Mouse (Mus musculus) right cerebral cortex, postnatal 14 days (tissue): ENCODE measurements around the gene Krt86.
A peak's percentile ranks its signal among the peaks of the same experiment; 100 is the strongest.

ENCODE experiments used
- DNase-seq: peaks from one replicate; pipeline ENCODE4 v3.0.0; 2022

Gene Krt86

DNA sequence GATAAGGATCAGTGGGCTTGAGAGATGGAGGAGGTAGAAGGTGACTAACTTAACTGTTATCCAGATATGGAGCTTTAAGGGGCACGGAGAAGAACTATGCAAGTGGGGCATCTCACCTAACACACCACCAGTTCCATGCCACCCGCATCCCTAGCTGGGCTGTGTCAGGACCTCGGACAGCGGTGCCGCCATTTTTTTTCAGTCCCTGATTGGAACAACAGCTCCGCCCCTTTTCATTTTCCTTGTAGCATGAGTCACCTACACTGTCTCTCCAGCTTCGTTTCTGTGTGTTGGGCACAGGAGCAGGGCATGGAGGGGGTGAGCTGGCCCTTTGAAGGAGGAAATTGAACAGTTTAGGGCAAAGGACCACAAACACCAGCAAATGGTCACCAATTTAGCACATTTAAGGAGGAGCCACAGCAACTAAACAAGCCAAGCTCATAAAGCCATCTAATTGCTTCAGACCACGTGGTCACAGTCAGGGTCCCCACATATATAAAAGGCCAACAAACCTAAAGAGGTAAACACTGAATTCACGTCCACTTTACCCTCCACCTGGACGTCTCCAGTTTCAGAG is at the start of gene Krt86:
TSS of gene Krt86 (plus strand) at position 527 of the 577 bp plus-strand sequence.
- DNase-seq = no peak

DNA sequence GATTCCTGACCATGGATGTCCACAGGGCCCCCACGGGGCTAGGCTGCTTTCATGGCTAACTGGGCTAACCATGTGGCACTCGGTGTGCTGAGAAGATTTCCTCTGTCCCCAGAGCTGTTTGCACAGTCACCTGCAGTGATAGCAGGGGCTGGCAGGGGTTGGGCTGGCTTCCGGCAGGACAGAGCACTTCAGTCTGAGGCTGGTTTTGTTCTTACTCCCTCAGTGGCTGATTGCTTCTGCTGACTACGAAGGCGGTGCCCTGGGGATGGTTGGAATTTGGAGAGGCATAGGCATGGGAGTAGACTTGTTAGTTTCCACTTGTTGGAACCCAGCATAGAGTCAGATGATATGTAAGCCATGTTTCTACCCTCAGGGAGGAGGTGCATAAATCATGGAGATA is 48.4 kb upstream of the Krt86 start:
- DNase-seq = no peak

DNA sequence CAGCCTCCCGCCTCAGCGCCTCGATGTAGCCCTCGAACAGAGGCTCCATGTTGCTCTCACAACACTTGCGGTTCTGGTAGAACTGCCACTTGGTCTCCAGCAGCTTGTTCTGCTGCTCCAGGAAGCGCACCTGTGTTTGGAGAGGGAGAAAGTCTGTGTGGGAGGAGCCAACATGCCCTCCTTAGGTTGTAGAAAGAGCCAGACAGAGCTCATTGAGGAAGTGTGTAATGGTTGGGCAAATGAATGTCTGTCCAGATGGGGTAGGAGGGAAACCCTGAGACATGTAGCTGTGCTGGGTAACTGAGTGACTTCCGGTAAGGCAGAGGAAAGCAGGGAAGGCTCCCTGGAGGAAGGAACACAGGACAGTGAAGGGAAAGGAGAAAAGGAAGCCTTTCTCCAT is 36.7 kb upstream of the Krt86 start:
- no peak for DNase-seq

DNA sequence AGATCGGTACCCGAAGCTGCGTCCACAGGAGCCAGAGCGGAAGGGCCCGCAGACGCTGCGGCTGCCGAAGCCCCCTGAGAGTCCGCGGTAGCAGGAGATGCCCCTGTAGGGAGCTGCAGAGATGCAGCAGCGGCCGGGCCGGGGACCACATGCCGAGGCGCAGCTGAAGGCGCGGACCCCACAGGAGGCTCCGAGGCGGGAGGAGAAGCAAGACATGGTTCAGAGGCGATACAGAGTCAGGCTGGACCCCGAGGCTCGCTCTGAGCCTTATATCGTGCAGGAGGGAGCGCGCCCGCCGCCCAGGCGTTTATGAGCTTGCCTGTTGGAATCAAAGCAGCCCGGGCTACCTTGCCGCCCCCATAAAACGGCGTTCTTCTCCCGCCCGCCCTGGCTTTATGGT is 34.7 kb upstream of the Krt86 start, which contains the start of gene Krt87:
TSS of gene Krt87 (minus strand) at position 250 of the 400 bp plus-strand sequence.
- DNase-seq = no peak

DNA sequence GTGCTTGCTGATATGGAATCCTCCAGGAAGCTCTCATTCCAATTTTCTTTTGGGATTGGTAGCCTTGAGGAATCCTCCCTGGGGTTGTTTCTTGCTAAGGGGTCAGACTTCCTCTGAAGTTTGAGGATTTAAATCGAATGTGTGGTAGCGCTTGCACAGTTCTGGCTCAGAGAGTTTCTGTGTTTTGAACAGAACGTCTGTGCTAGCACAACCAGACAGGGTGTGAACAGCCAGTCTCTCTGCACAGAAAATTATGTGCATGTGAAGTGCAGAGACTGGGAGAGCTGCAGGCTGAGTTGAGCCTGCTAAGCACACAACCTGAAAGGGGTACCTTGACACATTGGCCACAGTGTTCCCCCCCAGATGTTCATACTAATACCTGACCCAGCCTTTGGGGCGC is 32.4 kb upstream of the Krt86 start:
- DNase-seq = no peak

DNA sequence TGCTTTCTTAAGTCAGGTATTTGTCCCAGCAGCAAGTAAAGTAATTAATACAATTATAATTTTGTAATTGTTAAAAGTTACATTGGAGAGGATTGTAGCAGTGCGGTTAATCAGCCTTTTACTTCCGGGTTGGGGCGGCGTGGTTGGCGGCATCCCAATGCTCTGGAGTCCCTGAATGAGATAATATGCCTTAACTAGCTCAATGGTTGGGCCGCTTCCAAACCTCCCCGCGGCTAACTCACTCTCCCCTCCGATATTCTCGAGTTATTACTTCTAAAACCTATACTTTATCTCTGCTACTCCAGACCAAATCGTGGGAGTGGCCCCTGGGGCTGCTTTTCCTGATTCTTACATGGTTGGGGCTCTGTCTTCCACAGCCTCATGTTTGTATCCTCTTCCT is 26.7 kb upstream of the Krt86 start:
- DNase-seq = no peak

DNA sequence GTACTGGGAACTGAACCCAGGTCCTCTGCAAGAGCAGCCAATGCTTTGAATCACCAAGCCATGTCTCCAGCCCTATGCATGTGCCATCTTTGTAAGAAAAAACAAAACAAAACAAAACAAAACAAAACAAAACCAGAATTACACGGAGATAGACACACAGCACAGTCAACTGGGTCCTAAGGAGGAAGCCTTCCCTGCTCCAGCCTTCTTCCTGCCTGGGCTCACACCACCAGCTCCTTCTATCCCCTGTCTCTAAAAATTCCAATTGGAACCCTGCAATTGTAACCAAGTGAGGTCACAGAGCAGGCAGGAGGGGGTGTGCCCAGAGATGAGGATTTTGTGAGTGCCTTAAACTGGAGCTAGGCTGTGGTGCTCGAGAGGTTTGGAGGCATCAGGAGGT is 25.8 kb upstream of the Krt86 start, which contains the start of gene Krt88:
TSS of gene Krt88 (plus strand) at position 301 of the 400 bp plus-strand sequence.
- DNase-seq = no peak

DNA sequence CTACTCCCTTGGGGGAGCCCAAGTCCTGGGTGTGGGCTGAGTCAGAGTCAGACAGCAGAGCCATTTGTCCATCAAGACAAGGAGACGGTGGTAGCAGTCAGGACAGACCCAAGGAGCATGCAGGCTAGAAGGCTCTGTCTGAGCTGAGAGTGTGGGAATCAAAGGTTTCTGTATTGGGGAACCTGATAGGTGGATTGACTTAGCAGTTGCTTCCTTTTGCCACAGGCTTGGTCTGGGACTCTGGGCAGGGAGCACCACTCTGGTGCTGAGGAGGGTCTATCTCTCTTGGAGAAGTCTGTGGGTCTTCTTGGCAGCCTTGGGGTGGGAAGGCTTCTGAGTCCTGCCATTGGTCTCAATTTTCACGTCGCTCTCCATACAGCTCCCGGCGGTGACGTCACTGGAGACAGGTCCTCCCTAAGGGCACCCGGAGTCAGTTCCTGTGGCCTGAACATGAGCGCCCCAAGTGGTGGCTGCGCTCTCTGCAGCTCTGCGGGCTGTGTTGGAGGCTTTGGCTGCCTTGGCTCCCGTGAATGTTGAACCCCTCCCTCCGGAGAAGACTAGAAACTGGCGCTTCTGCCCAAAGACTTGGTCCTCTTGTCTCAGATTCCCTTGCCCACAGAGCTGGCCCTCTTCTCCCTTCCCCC is 20.1 kb upstream of the Krt86 start:
- peak; percentile 80 for DNase-seq

DNA sequence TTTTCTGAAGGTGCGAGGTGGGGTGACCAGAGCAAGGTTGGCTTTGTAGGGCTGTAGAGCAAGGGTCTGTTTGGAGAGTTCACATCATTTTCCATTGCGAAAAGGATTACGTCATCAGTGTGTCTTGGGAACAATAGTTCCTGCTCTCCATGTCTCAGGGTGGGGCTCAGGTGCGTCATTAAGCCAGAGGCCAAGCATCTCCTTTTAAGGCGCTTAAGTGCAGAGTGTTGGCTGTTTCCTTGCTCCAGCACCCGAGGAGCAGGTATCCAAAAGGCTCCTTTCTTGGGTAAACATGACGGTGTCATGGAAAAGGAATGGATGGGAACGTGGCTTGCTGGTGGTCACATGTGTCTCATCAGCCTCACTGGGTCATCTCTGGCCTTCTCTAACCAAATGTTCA is 18.5 kb upstream of the Krt86 start:
- DNase-seq = no peak

DNA sequence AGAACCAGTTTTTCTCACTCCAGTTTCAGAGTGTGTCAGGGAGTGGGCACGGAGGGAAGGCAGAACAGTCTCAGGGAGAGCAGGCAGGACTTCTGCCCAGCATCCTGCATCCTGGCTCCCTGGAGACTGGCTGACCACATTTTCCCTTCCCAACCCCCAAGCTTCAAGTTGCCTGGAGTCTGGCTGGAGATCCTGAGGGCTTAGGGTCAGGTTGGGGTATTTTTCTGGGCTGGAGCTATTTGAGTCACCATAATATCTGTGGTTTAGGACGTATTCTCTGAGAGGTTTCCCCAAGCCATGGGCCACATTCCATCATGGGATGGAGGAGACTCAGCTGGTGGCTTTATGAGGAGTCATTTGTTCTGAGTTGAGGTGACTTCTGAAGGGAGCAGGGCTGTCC is 18.0 kb upstream of the Krt86 start:
- DNase-seq = no peak

DNA sequence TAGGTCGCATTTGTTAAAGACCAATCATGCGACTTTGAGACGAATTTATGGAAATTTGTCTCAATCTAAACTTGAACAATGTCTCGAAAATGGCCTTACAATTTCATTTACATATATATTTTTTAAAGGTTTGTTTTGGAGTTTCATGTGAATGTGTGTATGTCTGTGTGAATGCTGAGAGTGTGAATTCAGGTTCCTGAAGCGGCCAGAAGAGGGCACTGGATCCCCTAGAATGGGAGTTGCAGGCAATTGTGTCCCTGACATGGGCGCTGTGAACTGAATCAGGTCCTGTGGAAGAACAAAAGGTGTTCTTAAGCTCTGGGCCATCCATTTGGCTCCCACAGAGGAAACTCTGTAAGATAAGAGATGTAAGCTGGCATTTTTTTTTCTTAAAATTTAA is 17.4 kb upstream of the Krt86 start:
- DNase-seq = no peak

DNA sequence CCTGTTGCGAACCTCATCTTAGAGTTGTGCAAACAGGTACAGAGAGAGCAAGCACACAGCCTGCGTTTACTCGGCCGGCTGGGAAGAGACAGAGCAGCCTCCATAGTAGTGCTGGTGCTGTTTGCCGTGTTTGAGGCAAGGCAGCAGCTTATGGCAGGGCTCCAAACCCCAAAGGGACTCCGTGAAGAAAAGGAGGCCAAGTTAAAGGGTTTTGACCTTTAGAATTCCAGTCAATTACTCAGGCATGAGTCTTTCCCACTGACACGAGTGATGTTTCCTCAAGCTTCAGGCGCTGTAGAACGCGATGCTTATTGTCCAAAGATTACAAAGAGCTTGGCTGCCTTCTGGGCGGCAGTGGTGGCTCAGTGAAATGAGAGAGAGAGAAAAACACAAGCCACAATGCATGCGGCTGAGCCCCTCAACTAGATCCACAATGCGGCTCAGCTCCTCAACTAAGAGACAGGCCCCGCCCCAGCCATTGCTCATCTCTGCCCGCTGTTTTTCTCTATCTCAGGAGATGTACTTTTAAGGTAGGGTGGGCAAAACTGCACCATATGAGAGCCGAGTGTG is 14.8 kb upstream of the Krt86 start:
- DNase-seq = no peak

DNA sequence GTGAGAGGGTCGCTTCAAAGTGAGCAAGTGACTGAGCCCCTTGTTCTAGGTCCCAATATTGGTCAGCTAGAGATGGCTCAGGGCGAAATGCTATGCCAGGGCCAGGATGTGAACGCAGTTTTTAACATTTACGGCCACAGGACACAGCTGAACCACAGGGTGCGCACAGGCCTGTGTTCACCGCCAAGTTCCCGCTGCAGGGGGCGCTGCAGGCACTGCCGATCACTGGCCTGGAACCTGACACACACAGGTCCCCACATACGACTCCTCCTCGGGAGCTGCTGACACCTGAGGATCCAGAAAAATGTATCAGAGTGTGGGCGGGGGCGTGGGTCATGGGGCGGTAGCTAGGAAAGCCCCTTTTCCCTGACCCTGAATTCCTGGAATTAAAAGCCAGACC is 14.0 kb upstream of the Krt86 start:
- DNase-seq = no peak

DNA sequence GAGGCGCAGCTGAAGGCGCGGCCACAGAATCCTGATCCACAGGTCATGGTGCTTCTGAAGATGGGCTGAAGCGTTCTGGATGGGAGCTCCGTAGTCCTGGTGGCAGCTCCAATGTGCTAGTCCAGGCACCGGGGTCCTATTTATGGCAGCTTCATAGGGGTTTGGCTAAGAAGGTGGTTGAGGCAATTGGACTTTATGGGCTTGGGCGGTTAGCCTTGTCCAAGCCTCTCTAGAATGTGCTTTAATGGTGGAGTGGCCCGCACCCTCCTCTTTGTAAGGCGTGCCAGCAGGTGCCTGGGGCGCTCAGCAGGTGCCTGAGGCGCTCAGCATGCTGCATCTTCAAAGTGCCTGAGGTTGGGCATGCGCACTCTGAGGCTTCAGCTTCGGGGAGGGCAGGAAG is 9.6 kb upstream of the Krt86 start, which contains the start of gene Krt81:
TSS of gene Krt81 (minus strand) at position 101 of the 400 bp plus-strand sequence.
- no peak for DNase-seq

DNA sequence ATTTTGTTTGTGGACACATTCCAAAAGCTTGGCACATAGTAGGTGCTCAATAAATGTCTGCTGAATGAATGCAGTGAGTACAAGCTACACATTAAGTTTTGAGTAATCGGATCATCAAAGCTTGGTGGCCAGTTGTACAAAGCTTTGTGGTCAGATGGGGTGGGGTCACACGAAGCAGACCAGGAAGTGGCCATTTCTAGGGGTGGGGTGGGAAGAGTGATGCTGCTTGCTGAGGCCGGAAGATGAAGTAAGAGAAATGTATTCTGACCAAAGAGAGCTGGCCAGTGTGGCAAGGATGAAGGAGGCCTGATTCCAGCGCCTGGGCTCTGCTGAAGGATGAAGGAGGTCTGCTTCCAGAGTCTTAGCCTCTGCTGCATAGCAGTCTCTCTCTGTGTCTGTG is 4.2 kb upstream of the Krt86 start:
- DNase-seq = no peak

DNA sequence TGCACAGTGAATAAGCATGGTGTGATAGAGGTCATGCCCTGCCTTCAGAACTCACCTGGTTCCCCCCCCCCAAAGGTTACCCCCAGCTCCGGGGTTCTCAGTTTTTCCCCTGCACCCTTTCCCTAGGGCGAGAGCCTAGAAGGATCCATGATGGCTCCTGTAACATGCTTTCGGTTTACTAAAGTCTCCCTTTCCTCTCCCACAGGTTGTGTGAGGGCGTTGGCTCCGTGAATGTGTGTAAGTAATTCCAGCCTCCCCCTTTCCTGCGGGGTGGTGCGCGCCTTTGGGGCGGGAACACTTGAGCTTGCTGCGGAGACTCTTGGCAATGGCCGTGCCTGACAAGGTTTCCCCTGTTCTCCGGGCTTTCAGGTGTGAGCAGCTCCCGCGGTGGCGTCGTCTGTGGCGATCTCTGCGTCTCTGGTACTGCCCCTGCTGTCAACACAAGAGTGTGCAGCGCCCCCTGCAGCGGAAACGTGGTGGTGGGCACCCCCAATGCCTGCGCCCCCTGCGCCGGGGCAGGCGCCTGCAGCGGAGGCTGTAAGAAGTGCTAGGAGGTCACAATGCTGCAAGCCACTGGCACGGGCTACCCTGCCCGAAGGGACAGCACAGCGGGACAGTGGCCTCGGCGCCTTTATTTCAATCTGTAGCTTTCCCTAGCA is 5.9 kb downstream of the Krt86 start:
- peak; percentile 72 for DNase-seq

DNA sequence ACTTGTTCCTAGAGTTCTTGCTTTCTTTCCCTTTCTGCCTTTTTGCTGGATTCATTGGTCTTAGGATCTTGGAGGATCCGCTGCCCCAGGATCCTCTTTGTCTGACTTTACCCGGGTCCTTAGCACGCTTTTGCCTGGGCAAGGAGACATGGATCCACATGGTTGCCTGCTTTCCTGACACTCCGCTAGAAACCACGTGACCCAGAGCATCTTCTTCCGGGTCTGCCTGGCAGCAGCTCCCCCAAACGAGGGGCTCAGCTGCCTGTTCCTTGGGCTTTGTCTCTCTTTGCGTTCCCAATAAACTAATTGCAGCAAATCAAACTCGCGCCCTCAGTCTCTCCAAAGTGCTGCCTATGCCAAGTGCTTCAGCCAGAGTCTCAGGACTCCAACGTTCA is 6.4 kb downstream of the Krt86 start:
- no peak for DNase-seq

DNA sequence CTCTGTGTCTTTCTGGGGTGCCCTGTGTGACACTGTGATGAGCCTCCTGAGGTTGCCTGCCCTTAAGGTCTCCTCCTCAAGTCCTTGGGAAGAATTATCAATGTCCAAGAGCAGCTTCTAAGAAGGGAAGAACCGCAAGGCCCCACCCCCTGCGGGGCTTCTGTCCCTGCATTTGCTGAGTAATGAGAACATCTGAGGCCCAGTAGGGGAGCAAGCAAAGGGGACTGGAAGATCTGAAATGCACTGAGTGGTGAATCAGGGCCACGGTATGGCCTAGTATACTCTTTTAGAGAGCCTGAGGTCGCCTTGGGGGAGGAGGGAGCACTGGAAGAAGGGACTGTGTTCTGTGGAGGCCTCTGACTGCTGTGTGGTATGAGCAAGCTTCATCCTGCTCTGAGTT is 8.8 kb downstream of the Krt86 start:
- DNase-seq = no peak

DNA sequence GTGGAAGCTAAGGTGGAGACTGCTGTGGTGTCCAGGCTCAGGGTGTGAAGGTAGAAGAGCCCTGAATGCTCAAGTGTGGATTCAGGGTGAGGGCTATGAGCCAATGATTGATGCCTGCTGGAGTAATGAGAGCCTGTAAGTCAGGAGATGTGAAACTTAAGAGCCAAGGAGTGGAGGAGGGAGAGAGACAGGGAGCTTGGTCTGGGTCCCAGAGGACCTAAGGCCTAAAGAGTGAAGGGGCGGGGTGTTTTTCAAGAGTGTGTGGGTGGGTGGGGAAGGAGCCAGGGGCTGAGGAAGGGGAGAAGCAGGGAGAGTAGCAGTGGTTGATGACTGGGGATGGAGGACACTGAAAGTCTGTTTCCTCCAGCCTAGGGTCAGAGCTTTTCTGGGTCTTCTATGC is 10.4 kb downstream of the Krt86 start:
- DNase-seq = no peak

DNA sequence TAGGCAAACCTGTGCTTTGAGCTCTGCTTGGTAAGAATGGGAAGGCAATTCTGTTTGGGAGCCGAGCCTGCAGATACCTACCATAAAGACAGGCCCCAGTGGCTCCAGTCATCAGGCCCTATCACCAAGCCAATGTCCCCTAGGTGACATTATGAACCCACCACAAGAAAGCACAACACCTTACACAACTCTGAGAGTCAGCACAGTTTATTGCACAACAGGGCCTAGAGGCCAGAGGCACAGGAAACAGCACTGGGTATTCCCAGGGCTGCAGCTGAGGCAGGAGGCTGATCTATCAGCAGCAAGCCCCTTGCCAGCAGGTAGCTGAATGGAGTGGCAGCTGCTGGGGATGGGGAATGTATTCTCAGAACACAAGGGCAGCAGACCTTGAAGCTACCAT is 11.7 kb downstream of the Krt86 start:
- DNase-seq = no peak

DNA sequence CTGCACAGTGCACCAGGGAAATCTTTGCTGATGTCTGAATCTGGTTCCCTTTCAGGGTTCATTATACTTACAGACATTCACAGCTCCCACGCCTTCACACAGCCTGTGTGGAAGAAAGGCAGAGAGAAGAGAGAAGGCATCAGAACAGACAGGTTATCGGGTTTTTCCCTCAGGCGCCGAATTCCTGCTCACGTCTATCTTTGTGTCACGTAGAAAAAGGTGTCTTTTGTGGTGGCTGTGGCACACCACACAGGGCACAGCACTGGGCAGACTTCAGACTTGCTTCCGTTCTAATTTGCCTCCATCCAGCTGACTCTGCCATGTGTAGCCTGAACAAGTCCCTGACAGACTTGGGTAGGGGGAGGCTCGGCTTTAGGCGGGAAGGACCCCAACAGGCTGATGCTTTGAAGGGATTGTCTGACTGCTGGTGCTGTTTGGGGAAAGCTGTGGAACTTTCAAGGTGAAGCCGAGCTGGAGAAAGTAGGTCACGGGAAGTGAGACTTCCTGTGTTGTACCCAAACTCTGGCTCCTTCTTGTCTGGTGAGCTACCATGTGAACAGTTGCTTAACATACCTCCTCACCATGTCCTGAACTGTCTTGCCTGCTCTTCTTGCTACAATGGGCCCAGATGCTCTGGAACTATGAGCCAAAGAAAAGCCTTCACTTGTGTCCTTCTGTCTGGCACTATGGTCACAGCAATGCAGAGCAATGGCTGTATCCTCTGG is 12.8 kb downstream of the Krt86 start:
- DNase-seq = no peak

DNA sequence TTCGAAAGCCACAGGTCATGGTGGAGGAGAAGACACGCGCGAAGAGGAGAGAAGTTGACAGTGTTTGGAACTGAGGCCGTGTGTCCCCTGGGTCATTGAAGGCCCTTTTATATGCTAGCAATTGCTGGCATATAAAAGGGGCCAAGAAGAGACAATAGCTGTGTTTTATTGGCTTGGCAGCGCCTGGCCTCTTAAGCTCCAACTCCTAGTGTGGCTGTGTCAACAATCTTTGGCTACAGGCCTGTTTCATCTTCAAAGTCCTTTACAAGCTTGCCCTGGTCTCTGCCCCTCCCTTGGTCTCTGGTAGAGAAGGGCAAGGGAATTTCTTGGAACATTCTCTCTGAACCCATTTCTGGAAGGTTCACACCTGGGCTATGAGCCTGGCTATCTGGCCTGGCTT is 18.2 kb downstream of the Krt86 start, which contains the start of gene Krt83:
TSS of gene Krt83 (minus strand) at position 82 of the 400 bp plus-strand sequence.
- DNase-seq = no peak

DNA sequence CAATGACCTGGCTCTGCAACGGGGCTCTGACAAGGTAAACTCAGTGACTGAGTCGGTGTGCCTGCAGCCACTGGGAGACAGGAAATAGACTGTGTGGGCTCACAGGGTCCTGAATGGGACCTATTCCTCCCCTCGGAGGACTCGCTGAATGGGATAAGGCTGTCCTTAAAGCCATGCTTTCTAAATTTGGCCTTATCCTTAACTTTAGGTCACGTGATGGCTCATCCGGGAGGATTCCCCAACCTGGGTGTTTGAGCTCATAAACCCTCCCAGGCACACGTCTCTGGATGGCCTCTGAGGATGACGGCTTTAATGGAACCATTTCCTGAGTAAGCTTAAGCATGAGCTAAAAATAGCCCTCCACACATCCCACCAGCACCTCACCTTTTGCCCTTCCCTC is 19.4 kb downstream of the Krt86 start:
- no peak for DNase-seq
